Mouse (Mus musculus): ENCODE results near the gene Celsr1.

Celsr1 gene

DNA sequence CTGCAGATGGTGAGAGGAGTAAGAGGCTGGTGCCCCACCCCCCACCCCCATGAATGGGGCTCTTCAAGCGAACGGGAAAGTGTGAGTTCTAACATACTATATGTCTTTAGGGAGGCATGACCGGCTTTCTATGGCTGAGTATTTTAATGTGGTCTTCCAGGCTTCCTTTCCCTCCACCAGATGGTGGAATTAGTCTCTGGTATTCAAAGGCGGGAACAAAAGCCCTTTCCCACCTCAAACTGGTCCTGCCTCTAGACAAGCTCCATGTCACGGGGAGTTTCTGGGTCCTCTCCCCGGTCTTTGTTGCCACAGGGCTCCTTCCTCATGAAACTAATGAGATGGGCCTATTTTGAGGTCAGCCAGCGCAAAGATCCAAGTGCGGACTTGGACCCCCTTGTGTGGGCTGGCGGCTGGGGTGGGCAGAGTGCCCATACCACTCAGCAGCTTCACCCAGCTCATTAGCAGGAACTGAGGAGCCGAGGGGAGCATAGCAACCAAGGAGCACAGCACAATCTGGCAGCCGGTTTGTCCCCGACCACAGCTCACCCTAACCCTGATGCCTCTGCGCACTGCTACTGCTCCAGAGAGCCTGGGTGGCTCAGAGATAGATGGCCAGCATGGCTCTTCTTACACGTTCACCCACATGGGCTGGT lies 39.5 kb downstream of the Celsr1 start:
- no peak for DNase-seq (ENCODE audit: low spot score)

DNA sequence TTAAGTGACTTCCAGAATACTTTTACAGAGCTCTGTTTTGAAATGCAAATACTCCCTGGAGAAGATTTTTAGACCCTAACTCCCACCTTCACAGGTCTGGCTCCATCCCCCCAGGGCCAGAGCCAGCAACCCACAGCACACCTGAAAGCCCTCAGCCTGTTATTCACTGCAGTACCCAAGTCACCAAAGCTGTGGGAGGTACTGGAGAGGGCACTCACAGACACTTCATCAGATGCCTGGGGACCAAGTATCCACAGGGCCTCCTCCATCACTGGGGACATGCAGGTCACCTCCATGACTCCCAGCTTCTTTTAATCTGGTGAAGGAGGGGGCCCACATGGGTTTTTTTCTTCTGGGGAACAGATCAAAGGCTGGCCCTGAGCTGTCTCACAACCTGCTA lies 40.2 kb downstream of the Celsr1 start:
- no peak for DNase-seq (ENCODE audit: low spot score)

GRCm38 (mm10) chr15:85992125-85992495 lies 41.5 kb downstream of the Celsr1 start:
- DNase-seq (ENCODE audit: low spot score) = no peak

DNA sequence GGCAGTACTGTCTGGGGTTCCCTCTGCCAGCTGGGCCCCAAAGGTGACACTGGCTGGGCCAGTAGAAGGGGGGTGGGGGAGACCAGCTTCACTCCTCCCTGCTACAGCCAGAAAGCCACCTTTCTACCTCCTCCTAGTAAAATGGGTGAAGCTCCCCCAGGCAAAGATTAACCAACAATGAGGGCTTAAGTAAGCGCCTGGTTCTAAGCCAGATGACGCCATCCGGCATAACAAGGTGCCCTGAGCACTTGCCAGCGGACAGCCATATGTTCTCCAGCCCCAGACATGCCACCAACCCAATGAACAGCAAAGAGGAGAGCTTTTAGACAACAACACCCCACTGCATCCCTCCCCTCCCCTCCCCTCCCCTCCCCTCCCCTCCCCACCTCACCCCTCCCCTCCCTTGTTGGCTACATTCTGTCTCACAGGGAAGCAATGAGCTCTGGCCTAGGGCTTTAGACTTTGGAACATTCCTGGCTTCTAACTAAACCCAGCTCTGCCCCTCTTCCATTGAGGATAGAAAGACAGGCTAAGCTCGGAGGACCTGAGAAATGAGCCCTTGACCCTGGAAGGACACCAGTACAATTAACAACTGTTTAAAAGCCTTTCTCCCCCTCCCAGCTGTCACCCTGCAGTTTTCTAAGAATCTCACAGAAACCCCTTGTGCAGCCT lies 42.0 kb downstream of the Celsr1 start:
- no peak for DNase-seq (ENCODE audit: low spot score)

DNA sequence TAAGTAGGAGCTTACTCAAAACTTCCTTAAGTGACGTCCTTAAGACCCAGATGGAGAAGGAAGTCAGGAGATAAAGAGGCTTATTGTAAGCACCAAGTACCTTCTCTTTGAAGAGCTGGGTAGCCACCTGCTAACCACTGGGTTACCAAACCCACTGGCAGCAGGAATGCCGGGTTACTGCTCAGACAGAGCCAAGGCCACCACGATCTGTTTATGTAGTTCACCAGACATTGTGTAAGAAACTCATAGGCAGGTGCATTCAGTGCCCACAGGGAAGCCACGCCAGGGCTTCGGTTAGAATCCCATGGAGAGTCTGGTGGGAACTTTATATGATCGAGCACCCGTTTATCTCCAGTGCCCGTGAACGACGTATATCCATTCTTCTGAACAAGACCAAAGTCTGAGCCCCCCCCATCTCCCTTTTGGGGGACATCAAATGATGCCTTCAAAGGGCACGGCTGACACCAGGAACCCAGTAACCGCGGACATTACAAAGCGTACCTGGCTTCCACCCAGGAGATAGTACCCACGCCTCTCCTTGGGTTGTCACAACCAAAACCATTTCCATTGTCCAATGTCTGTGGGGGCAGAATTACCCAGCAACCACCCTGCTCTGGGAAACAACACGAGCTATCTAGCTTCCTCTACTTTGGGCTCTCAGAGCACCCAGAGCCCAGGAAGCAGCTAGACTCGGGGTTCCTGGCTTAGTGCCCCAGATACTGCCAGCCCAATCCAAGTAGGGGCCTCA lies 42.7 kb downstream of the Celsr1 start:
- DNase-seq (ENCODE audit: low spot score) = no peak

GRCm38 (mm10) chr15:85987896-85988295 lies 45.7 kb downstream of the Celsr1 start:
- no peak for DNase-seq (ENCODE audit: low spot score)

GRCm38 (mm10) chr15:85986170-85986569 lies 47.4 kb downstream of the Celsr1 start:
- no peak for DNase-seq (ENCODE audit: low spot score)

DNA sequence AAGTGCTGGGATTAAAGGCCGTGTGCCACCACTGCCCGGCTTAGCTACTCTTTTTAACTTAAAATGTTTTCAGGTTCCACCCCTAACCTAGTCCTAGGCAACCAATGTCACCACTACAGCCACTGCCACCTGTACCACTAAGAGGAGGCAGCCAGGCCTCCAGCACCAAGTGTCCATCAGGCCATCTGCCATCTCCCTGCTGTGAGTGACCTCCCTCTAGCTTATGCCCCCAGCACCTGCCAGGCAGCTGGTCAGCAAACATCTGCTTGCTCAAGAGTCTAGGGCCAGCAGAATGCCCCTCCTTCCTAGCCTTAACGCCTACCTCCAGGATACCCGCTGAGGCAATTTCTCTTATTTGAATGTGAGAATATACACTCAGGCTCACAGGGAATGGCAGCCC lies 48.0 kb downstream of the Celsr1 start:
- DNase-seq (ENCODE audit: low spot score) = no peak

- no peak for DNase-seq (ENCODE audit: low spot score)
Measured at GRCm38 (mm10) chr15:85983131-85983530, 50.4 kb downstream of the Celsr1 start.

DNA sequence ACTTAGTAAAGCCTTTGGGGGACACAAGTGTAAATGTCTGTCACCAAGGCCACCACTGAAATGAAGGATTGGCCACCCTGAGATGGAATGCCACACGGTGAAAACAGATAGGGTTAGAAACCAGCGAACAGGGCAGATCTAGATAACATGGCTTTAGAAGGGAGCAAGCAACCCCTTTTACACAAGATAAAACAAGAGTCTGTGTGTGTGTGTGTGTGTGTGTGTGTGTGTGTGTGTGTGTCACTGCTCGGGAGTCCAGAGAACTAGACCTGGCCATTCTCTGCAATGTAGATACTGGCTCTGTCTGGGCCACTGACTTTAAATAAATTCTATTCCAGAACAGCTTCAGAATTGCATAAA lies 51.2 kb downstream of the Celsr1 start:
- no peak for DNase-seq (ENCODE audit: low spot score)

DNA sequence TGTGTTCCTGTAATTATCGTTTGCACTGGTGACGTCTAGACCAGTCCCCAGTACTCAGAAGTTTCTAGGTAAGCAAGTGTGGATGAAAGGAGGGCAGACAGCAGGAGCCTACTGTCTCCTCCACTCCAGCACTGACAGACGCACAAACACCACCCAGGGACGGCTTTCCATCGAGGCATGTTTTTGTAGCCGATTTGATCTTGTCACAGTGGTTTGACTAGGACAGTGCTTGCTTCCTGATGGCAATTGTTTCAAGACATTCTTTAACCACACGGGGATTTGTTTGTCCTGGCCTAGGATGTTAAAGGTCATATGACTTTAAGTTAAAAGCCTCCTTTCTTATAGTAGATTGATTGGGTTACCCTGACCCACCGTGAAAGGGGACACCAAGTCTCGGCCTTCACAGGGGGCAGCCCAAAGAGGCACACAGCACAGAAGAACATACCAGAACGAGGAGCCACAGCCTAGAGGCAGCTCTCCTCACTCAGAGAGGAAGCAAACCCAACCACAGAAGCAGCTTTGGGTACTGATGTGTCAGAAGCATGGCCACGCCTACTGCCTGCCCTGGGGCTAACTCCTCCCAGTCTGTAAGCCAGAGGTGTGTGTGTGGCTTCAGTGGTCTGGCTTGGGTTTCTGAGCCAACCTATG lies 51.7 kb downstream of the Celsr1 start:
- no peak for DNase-seq (ENCODE audit: low spot score)

DNA sequence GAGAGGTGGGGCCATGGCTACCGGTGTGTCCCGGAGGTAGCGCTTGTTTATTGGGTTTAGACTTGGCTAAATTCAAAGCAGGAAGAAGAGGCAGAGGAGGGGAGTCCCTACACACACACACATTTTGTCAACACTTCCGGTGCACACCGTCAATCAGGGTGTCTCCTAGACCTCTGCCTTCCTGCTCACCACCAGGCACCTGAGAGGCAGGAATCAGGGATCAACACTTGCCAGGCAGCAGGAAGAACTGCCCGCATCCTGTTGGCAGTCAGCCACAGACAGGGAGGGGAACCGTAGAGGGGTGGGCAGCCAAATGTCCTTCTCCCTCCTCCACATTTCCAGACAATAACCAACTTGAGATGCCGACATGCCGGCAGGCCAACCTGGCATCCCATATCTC lies 56.5 kb downstream of the Celsr1 start:
- no peak for DNase-seq (ENCODE audit: low spot score)

- no peak for DNase-seq (ENCODE audit: low spot score)
Measured at GRCm38 (mm10) chr15:85975746-85976145, 57.8 kb downstream of the Celsr1 start.

- no peak for DNase-seq (ENCODE audit: low spot score)
Measured at GRCm38 (mm10) chr15:85971596-85971995, 62.0 kb downstream of the Celsr1 start.

- no peak for DNase-seq (ENCODE audit: low spot score)
Measured at GRCm38 (mm10) chr15:85970441-85970840, 63.1 kb downstream of the Celsr1 start.

GRCm38 (mm10) chr15:85969707-85970153 lies 63.8 kb downstream of the Celsr1 start:
- DNase-seq (ENCODE audit: low spot score) = no peak

GRCm38 (mm10) chr15:85969291-85969690 lies 64.3 kb downstream of the Celsr1 start:
- DNase-seq (ENCODE audit: low spot score) = no peak

- DNase-seq (ENCODE audit: low spot score) = no peak
Measured at GRCm38 (mm10) chr15:85966032-85966431, 67.5 kb downstream of the Celsr1 start.

DNA sequence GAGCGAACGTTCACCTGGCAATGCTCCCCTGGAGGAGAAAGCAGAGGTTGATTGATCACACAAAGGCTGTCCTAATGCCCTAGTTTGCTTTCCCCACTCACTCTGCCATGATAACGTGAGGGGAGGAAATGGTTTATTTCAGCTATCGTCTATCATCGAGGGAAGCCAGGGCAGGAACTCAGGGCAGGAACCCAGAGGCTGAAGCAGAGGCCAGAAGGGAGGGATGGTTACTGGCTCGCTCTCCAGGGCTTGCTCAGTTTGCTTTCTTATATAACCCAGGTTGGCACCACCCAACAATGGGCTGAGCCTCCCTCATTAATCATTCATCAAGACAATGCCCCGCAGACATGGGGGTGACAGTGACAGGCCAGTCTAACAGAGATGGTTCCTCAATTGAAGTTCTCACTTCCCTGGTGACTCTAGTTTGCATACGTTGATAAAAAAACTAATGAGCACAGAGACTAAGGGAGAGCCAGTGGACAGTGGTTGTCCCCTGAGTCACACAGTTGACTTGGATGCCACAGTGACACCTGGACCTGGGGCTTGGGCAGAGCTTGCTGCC lies 70.2 kb downstream of the Celsr1 start:
- no peak for DNase-seq (ENCODE audit: low spot score)

DNA sequence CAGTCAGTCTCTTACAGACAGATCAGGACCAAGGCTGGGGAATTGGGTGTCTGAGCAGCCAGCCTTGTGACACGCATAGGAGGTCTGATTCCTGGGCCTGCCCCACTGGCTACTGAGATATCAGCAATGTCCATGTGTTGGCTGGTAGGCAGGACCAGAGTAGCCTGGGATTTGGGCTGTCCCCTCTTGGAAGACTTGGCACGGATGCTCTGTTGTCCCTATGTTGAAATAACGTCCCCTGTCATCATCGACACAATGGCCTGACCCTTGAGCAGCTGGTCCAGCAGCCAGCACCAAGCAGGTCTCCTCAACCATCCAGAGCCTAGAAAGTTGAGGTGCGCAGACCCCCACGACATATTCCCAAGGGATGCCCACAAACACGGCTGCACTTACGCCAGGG lies 70.9 kb downstream of the Celsr1 start:
- DNase-seq (ENCODE audit: low spot score) = no peak

DNA sequence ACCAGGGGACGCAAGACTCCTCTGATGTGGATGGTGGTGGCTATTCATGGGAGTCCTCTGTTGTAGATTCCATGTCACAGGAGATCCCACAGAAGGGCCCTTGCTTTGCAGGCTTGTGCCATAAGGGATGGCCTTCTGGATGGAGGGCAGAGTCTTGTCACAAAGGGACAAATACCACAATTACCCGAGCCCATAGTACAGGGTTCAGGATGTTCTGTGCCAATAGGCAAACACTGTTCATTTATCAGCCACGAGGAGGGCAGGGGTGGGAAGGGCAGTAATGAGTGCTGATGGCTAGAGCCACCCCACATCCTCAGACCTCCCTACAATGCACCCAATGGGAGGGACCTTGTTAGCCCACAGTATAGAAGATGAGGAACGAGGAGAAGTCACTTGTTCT lies 71.9 kb downstream of the Celsr1 start:
- no peak for DNase-seq (ENCODE audit: low spot score)

GRCm38 (mm10) chr15:85961131-85961530 lies 72.4 kb downstream of the Celsr1 start:
- no peak for DNase-seq (ENCODE audit: low spot score)

GRCm38 (mm10) chr15:85956202-85956601 lies 77.4 kb downstream of the Celsr1 start:
- DNase-seq (ENCODE audit: low spot score) = no peak
